Mouse (Mus musculus): ENCODE measurements around the gene Syngap1. TPM values are rescaled to one million over a fixed set of nuclear protein-coding genes. Genes with fewer than 3 reads are reported as not detected.

Syngap1 gene
- total RNA-seq, 2 experiments from 2014 or later = 348 to 362 TPM

Small RNA genes lying within 50 kb of the gene (microRNA-seq; reads per million reads assigned to microRNA genes)
- gene Gm27775 (0 reads per million in 2 experiments), gene Mir3083 (21.6 to 26.1 reads per million in 2 experiments), gene Mir6968 (6.0 to 7.6 reads per million in 2 experiments)

Other genes starting within 250 kb of the Syngap1 start
- 100 to 1,000 TPM; 183 to 191 TPM for gene Crebrf, start 225.6 kb upstream of the Syngap1 start, total RNA-seq (2021)
- 10 to 100 TPM; 31.6 to 31.7 TPM for gene Bnip1, start 160.2 kb upstream of the Syngap1 start, total RNA-seq (2021)
- gene Nkx2-5, start 96.2 kb upstream of the Syngap1 start, total RNA-seq (2021) = not detected
- gene Kifc5b, start 24.2 kb upstream of the Syngap1 start, total RNA-seq (2021) = 1 to 10 TPM; 3.4 to 3.7 TPM
- 10 to 100 TPM; 39.5 to 46.7 TPM for gene Phf1, start 8.2 kb upstream of the Syngap1 start, total RNA-seq (2021)
- gene Cuta, start 1.7 kb upstream of the Syngap1 start, total RNA-seq (2021) = 100 to 1,000 TPM in 1 of 2 experiments, 10 to 100 TPM in 1; 97.8 to 103 TPM
- 10 to 100 TPM; 16.2 to 16.4 TPM for gene Zbtb9, start 31.9 kb downstream of the Syngap1 start, total RNA-seq (2021)
- gene Bak1, start 87.8 kb downstream of the Syngap1 start, total RNA-seq (2021) = 10 to 100 TPM; 12.0 to 13.0 TPM
- gene Itpr3, start 116.1 kb downstream of the Syngap1 start, total RNA-seq (2021) = 1 to 10 TPM; 2.8 to 3.0 TPM
- gene Uqcc2, start 192.7 kb downstream of the Syngap1 start, total RNA-seq (2021) = 100 to 1,000 TPM; 242 to 270 TPM
- under 1 TPM; 0.60 to 0.70 TPM for gene Ip6k3, start 226.5 kb downstream of the Syngap1 start, total RNA-seq (2021)

All from left cerebral cortex, adult 18-20 months (tissue).